9 mouse cellular contexts compared by ENCODE assay signal in the genomic region with DNA sequence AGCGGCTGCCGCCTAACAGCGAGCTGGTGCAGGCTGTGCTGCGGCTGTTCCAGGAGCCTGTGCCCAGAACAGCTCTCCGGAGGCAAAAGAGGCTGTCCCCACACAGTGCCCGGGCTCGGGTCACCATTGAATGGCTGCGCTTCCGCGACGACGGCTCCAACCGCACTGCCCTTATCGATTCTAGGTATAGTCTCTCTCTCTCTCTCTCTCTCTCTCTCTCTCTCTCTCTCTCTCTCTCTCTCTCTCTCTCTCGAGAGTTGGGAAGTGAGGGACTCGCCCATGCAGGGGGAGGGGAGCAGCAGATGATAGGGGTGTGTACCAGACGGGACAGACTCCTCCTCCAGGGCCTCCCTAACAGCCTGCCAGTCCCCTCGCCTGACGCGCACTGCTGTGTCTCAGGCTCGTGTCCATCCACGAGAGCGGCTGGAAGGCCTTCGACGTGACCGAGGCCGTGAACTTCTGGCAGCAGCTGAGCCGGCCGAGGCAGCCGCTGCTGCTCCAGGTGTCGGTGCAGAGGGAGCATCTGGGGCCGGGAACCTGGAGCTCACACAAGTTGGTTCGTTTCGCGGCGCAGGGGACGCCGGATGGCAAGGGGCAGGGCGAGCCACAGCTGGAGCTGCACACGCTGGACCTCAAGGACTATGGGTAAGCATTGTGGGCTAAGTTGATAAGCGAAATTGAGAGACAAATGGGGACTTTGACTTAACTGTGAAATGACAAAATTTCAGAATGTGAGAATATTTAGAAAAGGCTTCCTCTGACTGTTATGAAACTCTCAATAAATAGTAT. TPM values are rescaled to one million over a fixed set of nuclear protein-coding genes. Genes with fewer than 3 reads are reported as not detected.
DNase-seq lines count a peak whose midpoint lies in the region; ATAC-seq and TF ChIP-seq lines count a peak whose summit lies in the region.
"Not testable (repeated sequence)": the region's sequence is repeated elsewhere in the genome, so short reads cannot be mapped to it uniquely, and the experiment has no call there.
"Had no signal": no experiment of that assay in that cellular context is flagged by ENCODE, and none has a peak within 500 bp of the region (broad histone marks: within the 10 kb centered on the region; RNA-seq: fewer than 3 reads in every experiment).

No protein-coding gene starts in this region.

- 8% methylated on average over 41 of the region's 41 CpGs for WGBS in heart, adult 2 months
- WGBS in hindbrain, postnatal 0 days: 4% methylated on average over 36 of the region's 41 CpGs
- WGBS in neural tube, embryonic 15.5 days: 1% methylated on average over 38 of the region's 41 CpGs

- 0 out of 2 replicates have a peak, but pooled peaks have one; percentile 21 for TF ChIP-seq POLR2A in embryonic fibroblast, embryonic 13.5 days (IDR thresholded peaks at IDR 0.05; ENCODE audit: low read depth, low read length)
- TF ChIP-seq POLR2A in heart, adult 2 months (IDR thresholded peaks at IDR 0.05; ENCODE audit: insufficient read depth, low read depth, low read length): 0 out of 2 replicates have a peak, but pooled peaks have one; percentile 22

- H3K27me3 ChIP-seq in heart, adult 2 months (ENCODE audit: control insufficient read depth, insufficient read depth, low read length): not testable (repeated sequence)
- H3K27me3 ChIP-seq in hindbrain, postnatal 0 days (ENCODE audit: insufficient read depth, low read length): peaks cover 14% of the 10 kb centered on the region
- H3K27me3 ChIP-seq in neural tube, embryonic 15.5 days (replicated peaks): peaks cover 57% of the 10 kb centered on the region

- H3K9me3 ChIP-seq in hindbrain, postnatal 0 days (ENCODE audit: low read length); neural tube, embryonic 15.5 days (replicated peaks): not testable (repeated sequence)

- peak; percentile 40 to 42 for DNase-seq in adrenal gland, adult 18-20 months (ENCODE audit: low spot score in 2 of 2)
- DNase-seq in heart, adult 2 months: peak; percentile 61 to 66
- DNase-seq in hindbrain, postnatal 0 days (ENCODE audit: low spot score): not testable (repeated sequence)
- peak; percentile 23 for DNase-seq in left cerebral cortex, postnatal 4 days
- DNase-seq in lung, postnatal 10 days: peak; percentile 79
- peak; percentile 40 for DNase-seq in thymus, postnatal 4 days

- H3K79me2 ChIP-seq in heart, adult 2 months (replicated peaks; ENCODE audit: control insufficient read depth, insufficient read depth, low read length): not testable (repeated sequence)

- TF ChIP-seq EP300 in heart, adult 2 months (IDR thresholded peaks at IDR 0.05; ENCODE audit: insufficient read depth, low read depth, low read length): not testable (repeated sequence)

- intact Hi-C loops in heart, adult 2 months (cut with DNase I); left cerebral cortex, postnatal 4 days (cut with DNase I): not testable (repeated sequence)

- TF ChIP-seq CTCF in embryonic fibroblast, embryonic 13.5 days (IDR thresholded peaks at IDR 0.05; ENCODE audit: borderline replicate concordance, insufficient read depth, low read length); heart, adult 2 months (IDR thresholded peaks at IDR 0.05); hindbrain, postnatal 0 days (IDR thresholded peaks at IDR 0.05; ENCODE audit: low read depth): not testable (repeated sequence)

- ATAC-seq in hindbrain, postnatal 0 days: peak; percentile 89
- ATAC-seq in neural tube, embryonic 15.5 days (ENCODE audit: low FRiP score): not testable (repeated sequence)

- H3K27ac ChIP-seq in embryonic fibroblast, embryonic 13.5 days (ENCODE audit: insufficient read depth, low read length); heart, adult 2 months; hindbrain, postnatal 0 days; neural tube, embryonic 15.5 days (replicated peaks): not testable (repeated sequence)

- peak overlapping the region; percentile 55 for H3K9ac ChIP-seq in heart, adult 2 months (ENCODE audit: low read depth, low read length)
- H3K9ac ChIP-seq in hindbrain, postnatal 0 days (replicated peaks; ENCODE audit: low read length); neural tube, embryonic 15.5 days (replicated peaks): not testable (repeated sequence)

- peak overlapping the region; percentile 35 for H3K4me2 ChIP-seq in hindbrain, postnatal 0 days (ENCODE audit: low read depth, low read length)
- H3K4me2 ChIP-seq in neural tube, embryonic 15.5 days: peak overlapping the region; percentile 47

- not testable (repeated sequence) for H3K36me3 ChIP-seq in heart, adult 2 months (ENCODE audit: control insufficient read depth, insufficient read depth, low read length); hindbrain, postnatal 0 days (ENCODE audit: insufficient read depth, low read length); neural tube, embryonic 15.5 days

- H3K4me1 ChIP-seq in embryonic fibroblast, embryonic 13.5 days (ENCODE audit: control insufficient read depth, insufficient read depth, low read length); heart, adult 2 months (ENCODE audit: control insufficient read depth, insufficient read depth, low read length); hindbrain, postnatal 0 days (ENCODE audit: insufficient read depth, low read length); neural tube, embryonic 15.5 days: not testable (repeated sequence)

- 0 out of 2 replicates have a peak overlapping the region, but pooled peaks have one; percentile 6 for H3K4me3 ChIP-seq in embryonic fibroblast, embryonic 13.5 days (ENCODE audit: insufficient read depth, low read length)
- H3K4me3 ChIP-seq in heart, adult 2 months: not testable (repeated sequence)
- H3K4me3 ChIP-seq in hindbrain, postnatal 0 days (ENCODE audit: low read length): peak overlapping the region; percentile 8; the same call in 1 of the 2 replicates
- H3K4me3 ChIP-seq in neural tube, embryonic 15.5 days (replicated peaks): peak overlapping the region; percentile 14

RNA-seq across cellular contexts. Expression of a gene that starts 2.0 kb away (rescaled TPM):
- total RNA-seq in adrenal gland, adult 18-20 months (2021): 1 to 10 TPM; 3.3 to 5.7 TPM
- 2.5 and 2.7 TPM in 2 replicates for polyA plus RNA-seq in embryonic fibroblast, embryonic 13.5 days (2011; ENCODE audit: insufficient read length, low read depth, missing spikeins)
- under 1 TPM; 0.41 to 0.57 TPM for total RNA-seq in heart, adult 2 months (2021)
- 3.0 and 3.3 TPM in 2 replicates for polyA plus RNA-seq in heart, adult 2 months (2012; rRNA removed)
- not detected in 2 replicates for total RNA-seq in hindbrain, postnatal 0 days (2014; rRNA removed)
- polyA plus RNA-seq in hindbrain, postnatal 0 days (2015; fragmentation: Nextera tagmentation; extraction: Ambion mirVana): 0.29 and 0.42 TPM in 2 replicates
- total RNA-seq in left cerebral cortex, postnatal 4 days (2021): 1 to 10 TPM; 2.9 to 3.4 TPM
- 0.22 and 0.23 TPM in 2 replicates for polyA plus RNA-seq in neural tube, embryonic 15.5 days (2015; fragmentation: Nextera tagmentation; extraction: Ambion mirVana)

RNA-seq across cellular contexts. Expression of a gene that starts 5.3 kb away (rescaled TPM):
- 10 to 100 TPM; 44.7 to 77.9 TPM for total RNA-seq in adrenal gland, adult 18-20 months (2021)
- polyA plus RNA-seq in embryonic fibroblast, embryonic 13.5 days (2011; ENCODE audit: insufficient read length, low read depth, missing spikeins): 44.4 and 45.2 TPM in 2 replicates
- 10 to 100 TPM; 13.2 to 15.8 TPM for total RNA-seq in heart, adult 2 months (2021)
- polyA plus RNA-seq in heart, adult 2 months (2012; rRNA removed): 27.5 and 34.5 TPM in 2 replicates
- total RNA-seq in hindbrain, postnatal 0 days (2014; rRNA removed): 2.9 and 5.4 TPM in 2 replicates
- 2.5 and 3.0 TPM in 2 replicates for polyA plus RNA-seq in hindbrain, postnatal 0 days (2015; fragmentation: Nextera tagmentation; extraction: Ambion mirVana)
- total RNA-seq in left cerebral cortex, postnatal 4 days (2021): 1 to 10 TPM; 1.8 to 3.3 TPM
- polyA plus RNA-seq in neural tube, embryonic 15.5 days (2015; fragmentation: Nextera tagmentation; extraction: Ambion mirVana): 2.5 and 5.4 TPM in 2 replicates

RNA-seq across cellular contexts. Expression of a gene that starts 32.7 kb away (rescaled TPM):
- total RNA-seq in adrenal gland, adult 18-20 months (2021): 10 to 100 TPM; 30.3 to 34.3 TPM
- 21.2 and 26.0 TPM in 2 replicates for polyA plus RNA-seq in embryonic fibroblast, embryonic 13.5 days (2011; ENCODE audit: insufficient read length, low read depth, missing spikeins)
- total RNA-seq in heart, adult 2 months (2021): 10 to 100 TPM; 10.3 to 12.4 TPM
- polyA plus RNA-seq in heart, adult 2 months (2012; rRNA removed): 12.7 and 13.9 TPM in 2 replicates
- 70.2 and 76.1 TPM in 2 replicates for total RNA-seq in hindbrain, postnatal 0 days (2014; rRNA removed)
- polyA plus RNA-seq in hindbrain, postnatal 0 days (2015; fragmentation: Nextera tagmentation; extraction: Ambion mirVana): 63.4 and 64.7 TPM in 2 replicates
- 10 to 100 TPM; 28.6 to 31.6 TPM for total RNA-seq in left cerebral cortex, postnatal 4 days (2021)
- polyA plus RNA-seq in neural tube, embryonic 15.5 days (2015; fragmentation: Nextera tagmentation; extraction: Ambion mirVana): 73.7 and 80.6 TPM in 2 replicates

RNA-seq across cellular contexts. Expression of a gene that starts 43.9 kb away (rescaled TPM):
- under 1 TPM; 0.32 to 0.73 TPM for total RNA-seq in adrenal gland, adult 18-20 months (2021)
- not detected in 2 replicates for polyA plus RNA-seq in embryonic fibroblast, embryonic 13.5 days (2011; ENCODE audit: insufficient read length, low read depth, missing spikeins)
- not detected for total RNA-seq in heart, adult 2 months (2021)
- 0.08 and 0.15 TPM in 2 replicates for polyA plus RNA-seq in heart, adult 2 months (2012; rRNA removed)
- total RNA-seq in hindbrain, postnatal 0 days (2014; rRNA removed): 11.3 and 15.3 TPM in 2 replicates
- polyA plus RNA-seq in hindbrain, postnatal 0 days (2015; fragmentation: Nextera tagmentation; extraction: Ambion mirVana): 6.8 and 7.1 TPM in 2 replicates
- total RNA-seq in left cerebral cortex, postnatal 4 days (2021): 10 to 100 TPM in 1 of 2 experiments, 1 to 10 TPM in 1; 9.9 to 14.0 TPM
- polyA plus RNA-seq in neural tube, embryonic 15.5 days (2015; fragmentation: Nextera tagmentation; extraction: Ambion mirVana): 1.9 and 3.0 TPM in 2 replicates
- polyA plus RNA-seq: large intestine, adult 2 months had no signal
